Mouse (Mus musculus) T-helper 1 cell (primary cell): ENCODE data around the gene Clspn.

Experiments
- in situ Hi-C: fragments of 300-600 bp; cut with MboI, MseI; formaldehyde crosslinking; loops from one replicate; pipeline ENCODE4 v1.15.1; 2025; ENCODE audit warnings: high pct_unique_total_duplicates

Clspn gene

GRCm38 (mm10) chr4:126554462-126554861 is 2.3 kb upstream of the Clspn start:
- in situ Hi-C loops = loop anchor here (25.0 kb wide), 1 partner anchor 1492 kb away; the partner anchor contains the start of genes Dnali1 and Snip1

- in situ Hi-C loops = loop anchor here (25.0 kb wide), 1 partner anchor 1501 kb away; the partner anchor contains the start of genes Dnali1 and Snip1
Observed at GRCm38 (mm10) chr4:126563798-126564197, 7.1 kb downstream of the Clspn start.

GRCm38 (mm10) chr4:126567243-126567642 is 10.5 kb downstream of the Clspn start:
- in situ Hi-C loops = loop anchor here (25.0 kb wide), 1 partner anchor 1505 kb away; the partner anchor contains the start of genes Dnali1 and Snip1

GRCm38 (mm10) chr4:126569783-126570182 is 13.0 kb downstream of the Clspn start:
- in situ Hi-C loops = loop anchor here (25.0 kb wide), 1 partner anchor 1507 kb away; the partner anchor contains the start of genes Dnali1 and Snip1

- in situ Hi-C loops = no loop called here
Observed at GRCm38 (mm10) chr4:126576281-126576680, 19.5 kb downstream of the Clspn start.

GRCm38 (mm10) chr4:126577920-126578319 is 21.2 kb downstream of the Clspn start:
- in situ Hi-C loops = no loop called here

- in situ Hi-C loops = no loop called here
Observed at GRCm38 (mm10) chr4:126579077-126579476, 22.3 kb downstream of the Clspn start.

- in situ Hi-C loops = loop anchor here (10.0 kb wide), 1 partner anchor 711 kb away; no protein-coding TSS in a partner anchor
Observed at GRCm38 (mm10) chr4:126585739-126586138, 29.0 kb downstream of the Clspn start.

- in situ Hi-C loops = no loop called here
Observed at GRCm38 (mm10) chr4:126592039-126592438, 35.3 kb downstream of the Clspn start.

- in situ Hi-C loops = loop anchor here (10.0 kb wide), 1 partner anchor 135 kb away; the partner anchor contains the start of gene Tfap2e
Observed at GRCm38 (mm10) chr4:126599971-126600754, 43.4 kb downstream of the Clspn start.

- in situ Hi-C loops = loop anchor here (10.0 kb wide), 1 partner anchor 133 kb away; the partner anchor contains the start of gene Tfap2e
Observed at GRCm38 (mm10) chr4:126601597-126602444, 45.1 kb downstream of the Clspn start.

GRCm38 (mm10) chr4:126602445-126602762 is 45.7 kb downstream of the Clspn start:
- in situ Hi-C loops = loop anchor here (10.0 kb wide), 1 partner anchor 132 kb away; the partner anchor contains the start of gene Tfap2e

GRCm38 (mm10) chr4:126604141-126604540 is 47.4 kb downstream of the Clspn start:
- in situ Hi-C loops = loop anchor here (10.0 kb wide), 1 partner anchor 131 kb away; the partner anchor contains the start of gene Tfap2e

GRCm38 (mm10) chr4:126605751-126606150 is 49.0 kb downstream of the Clspn start:
- in situ Hi-C loops = loop anchor here (10.0 kb wide), 1 partner anchor 129 kb away; the partner anchor contains the start of gene Tfap2e

- in situ Hi-C loops = loop anchor here (10.0 kb wide), 1 partner anchor 125 kb away; the partner anchor contains the start of gene Tfap2e
Observed at GRCm38 (mm10) chr4:126609606-126610181, 53.0 kb downstream of the Clspn start, which contains the start of gene 5730409E04Rik. Gene 5730409E04Rik (plus strand): TSS chr4:126609818.

GRCm38 (mm10) chr4:126611991-126612390 is 55.3 kb downstream of the Clspn start:
- in situ Hi-C loops = no loop called here

GRCm38 (mm10) chr4:126616312-126616711 is 59.6 kb downstream of the Clspn start:
- in situ Hi-C loops = no loop called here

- in situ Hi-C loops = no loop called here
Observed at GRCm38 (mm10) chr4:126619691-126620330, 63.1 kb downstream of the Clspn start.

GRCm38 (mm10) chr4:126620349-126620874 is 63.7 kb downstream of the Clspn start:
- in situ Hi-C loops = no loop called here

GRCm38 (mm10) chr4:126627021-126627681 is 70.4 kb downstream of the Clspn start:
- in situ Hi-C loops = loop anchor here (5.0 to 25.0 kb wide), 2 partner anchors 40 to 1035 kb away; no protein-coding TSS in a partner anchor
